Mouse (Mus musculus) lung, adult 2 months (tissue): ENCODE data around the gene Ncor1.

Source experiments
- CTCF ChIP-seq: fragments of 200-500 bp; IDR thresholded peaks from 2 replicates; pipeline ENCODE4 v1.5.1; 2011; ENCODE audit warnings: mild to moderate bottlenecking, low read length, control low read depth; ENCODE audit not compliant: insufficient read depth
- POLR2A ChIP-seq: fragments of 200-500 bp; IDR thresholded peaks from 2 replicates; pipeline ENCODE4 v1.6.1; 2011; ENCODE audit warnings: low read depth, mild to moderate bottlenecking, control low read depth, low read length, borderline replicate concordance; ENCODE audit errors: extremely low read depth

DNA sequence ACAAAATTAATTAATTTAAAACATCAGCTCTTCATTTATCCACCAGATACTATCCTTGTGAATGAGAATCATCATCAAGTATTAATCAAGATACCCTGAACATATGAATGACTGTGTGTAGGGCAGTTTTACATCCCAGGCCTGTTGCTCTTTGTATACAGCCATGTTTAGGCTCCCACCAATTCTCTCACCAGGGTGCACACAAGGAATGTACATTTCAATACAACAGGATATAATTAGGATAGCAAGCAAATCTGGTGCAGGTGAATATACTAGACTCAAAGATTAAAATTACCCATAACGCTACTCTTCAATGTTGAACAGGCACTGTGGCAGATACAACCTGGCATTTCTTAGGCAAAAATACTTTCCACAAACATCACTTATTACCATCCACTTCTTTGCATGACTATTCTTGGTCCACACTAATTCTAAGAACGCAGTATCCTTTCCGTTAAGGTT, 2.3 kb downstream of the Ncor1 start:
- no peak for TF ChIP-seq CTCF
- TF ChIP-seq POLR2A = no peak
